Mouse (Mus musculus) stomach, postnatal 0 days (tissue): ENCODE results near the gene AI837181. TPM values are rescaled to one million over a fixed set of nuclear protein-coding genes. Genes with fewer than 3 reads are reported as not detected.

Source experiments
- ATAC-seq: fragments of 200-750 bp; cut with Nextera tagmentation; 2 replicates; pipeline ENCODE4 v1.8.0; 2017; ENCODE audit not compliant: low FRiP score, low TSS enrichment
- DNase-seq: peaks from one replicate; pipeline ENCODE4 v3.0.0-alpha.2; 2016; ENCODE audit warnings: low spot score
- H3K27ac ChIP-seq: fragments of 300-500 bp; sonication (generic); replicated peaks from 2 replicates; pipeline ENCODE4 v1.5.1; 2014; ENCODE audit warnings: mild to moderate bottlenecking, control low read depth
- H3K27me3 ChIP-seq: fragments of 300-500 bp; sonication (generic); 2 replicates; pipeline ENCODE4 v1.6.1; 2014; ENCODE audit warnings: low read length; ENCODE audit not compliant: control insufficient read depth, insufficient read depth
- H3K36me3 ChIP-seq: fragments of 300-500 bp; sonication (generic); 2 replicates; pipeline ENCODE4 v1.6.1; 2014; ENCODE audit warnings: low read length, mixed read lengths; ENCODE audit not compliant: control insufficient read depth, insufficient read depth
- H3K4me1 ChIP-seq: fragments of 300-500 bp; sonication (generic); replicated peaks from 2 replicates; pipeline ENCODE4 v1.6.1; 2014; ENCODE audit warnings: antibody characterized with exemption; ENCODE audit not compliant: control insufficient read depth, insufficient read depth
- H3K4me2 ChIP-seq: fragments of 300-500 bp; sonication (generic); replicated peaks from 2 replicates; pipeline ENCODE4 v1.6.1; 2014; ENCODE audit warnings: low read depth, mild to moderate bottlenecking, control low read depth, moderate library complexity
- H3K4me3 ChIP-seq: fragments of 300-500 bp; sonication (generic); 2 replicates; pipeline ENCODE4 v1.5.1; 2014; ENCODE audit warnings: low read depth, low read length, control low read depth
- H3K9ac ChIP-seq: fragments of 300-500 bp; sonication (generic); 2 replicates; pipeline ENCODE4 v1.6.1; 2014; ENCODE audit warnings: mild to moderate bottlenecking, low read length, control low read depth, mixed read lengths
- H3K9me3 ChIP-seq: fragments of 300-500 bp; sonication (generic); 2 replicates; pipeline ENCODE4 v1.6.1; 2016; ENCODE audit warnings: low read length; ENCODE audit not compliant: control insufficient read depth
- CTCF ChIP-seq: IDR thresholded peaks from 2 replicates; pipeline ENCODE4 v1.5.1; 2016; ENCODE audit warnings: antibody characterized with exemption, low read depth, mild to moderate bottlenecking, moderate library complexity
- EP300 ChIP-seq: optimal IDR thresholded peaks from 2 replicates; pipeline ENCODE3; 2016; ENCODE audit warnings: antibody characterized with exemption
- WGBS: fragments of 180-500 bp; shearing (Covaris S2); extraction: QIAGEN DNeasy Blood & Tissue Kit; methylation state at CpG from one replicate; pipeline ENCODE4 v1.1.7; 2014; 5-methylcytosine and 5-hydroxymethylcytosine counted together
- polyA plus RNA-seq: library from polyadenylated mRNA; unstranded; fragments of >200 nt; fragmentation: Nextera tagmentation; extraction: Ambion mirVana; gene quantifications from 2 replicates; pipeline ENCODE4 v1.2.1, GENCODE M21; 2015

The AI837181 gene
- polyA plus RNA-seq, 1 experiment from 2014 or later: 36.5 TPM

GRCm38 (mm10) chr19:5449673-5450072 lies 24.7 kb downstream of the AI837181 start:
- no peak overlapping the region for H3K27ac ChIP-seq

GRCm38 (mm10) chr19:5451766-5452165 lies 26.8 kb downstream of the AI837181 start:
- WGBS: 75% methylated on average over 6 of the region's 6 CpGs
- H3K27ac ChIP-seq: no peak overlapping the region
- H3K27me3 ChIP-seq: peaks cover 3% of the 10 kb centered on the region; the same call in 1 of the 2 replicates
- H3K36me3 ChIP-seq: peaks cover 5% of the 10 kb centered on the region
- TF ChIP-seq EP300 (no peak), CTCF (no peak)
- H3K9me3 ChIP-seq: no peaks in the 10 kb centered on the region
- H3K9ac ChIP-seq: no peak overlapping the region
- H3K4me1 ChIP-seq: peaks cover 2% of the 10 kb centered on the region; the same call in 1 of the 2 replicates
- DNase-seq (no peak), ATAC-seq (no peak)
- no peak overlapping the region for H3K4me2 ChIP-seq
- no peak overlapping the region for H3K4me3 ChIP-seq

More at GRCm38 (mm10) chr19:5449673-5450072, 24.7 kb downstream of the AI837181 start:
- 66% methylated on average over 3 of the region's 3 CpGs for WGBS
- Histone ChIP-seq H3K4me1 (no peaks in the 10 kb centered on the region), H3K9ac (no peak overlapping the region), H3K4me2 (no peak overlapping the region), H3K9me3 (no peaks in the 10 kb centered on the region), H3K27me3 (peaks cover 3% of the 10 kb centered on the region; the same call in 1 of the 2 replicates), H3K36me3 (peaks cover 5% of the 10 kb centered on the region), H3K4me3 (no peak overlapping the region)
- ATAC-seq: no peak
- no peak for DNase-seq
- TF ChIP-seq EP300 (no peak), CTCF (no peak)

- Histone ChIP-seq H3K27me3 (no peaks in the 10 kb centered on the region), H3K4me3 (peak overlapping the region; percentile 82), H3K9ac (peak overlapping the region; percentile 91; the same call in 1 of the 2 replicates), H3K36me3 (peaks cover 5% of the 10 kb centered on the region), H3K9me3 (no peaks in the 10 kb centered on the region), H3K4me2 (peak overlapping the region; percentile 91), H3K27ac (no peak overlapping the region), H3K4me1 (peaks cover 2% of the 10 kb centered on the region; the same call in 1 of the 2 replicates)
- no peak for ATAC-seq
- no peak for DNase-seq
- TF ChIP-seq EP300 (no peak), CTCF (no peak)
- 72% methylated on average over 12 of the region's 12 CpGs for WGBS
Measured at GRCm38 (mm10) chr19:5455037-5455436, 30.1 kb downstream of the AI837181 start.

- peaks cover 2% of the 10 kb centered on the region; the same call in 1 of the 2 replicates for H3K4me1 ChIP-seq
- no peaks in the 10 kb centered on the region for H3K27me3 ChIP-seq
- TF ChIP-seq EP300 (no peak), CTCF (no peak)
- peak overlapping the region; percentile 91 for H3K4me2 ChIP-seq
- DNase-seq (no peak), ATAC-seq (no peak)
- H3K27ac ChIP-seq: no peak overlapping the region; the same call in 1 of the 2 replicates
- WGBS: 47% methylated on average over 8 of the region's 8 CpGs
- H3K9ac ChIP-seq: peak overlapping the region; percentile 91
- H3K36me3 ChIP-seq: peaks cover 5% of the 10 kb centered on the region
- no peaks in the 10 kb centered on the region for H3K9me3 ChIP-seq
- H3K4me3 ChIP-seq: peak overlapping the region; percentile 82
Measured at GRCm38 (mm10) chr19:5455568-5455967, 30.6 kb downstream of the AI837181 start.

- DNase-seq: no peak
- H3K27me3 ChIP-seq: no peaks in the 10 kb centered on the region
- WGBS: 4% methylated on average over 25 of the region's 26 CpGs
- no peak for TF ChIP-seq CTCF
- TF ChIP-seq EP300: no peak
- peak; percentile 8 for ATAC-seq
- peaks cover 2% of the 10 kb centered on the region; the same call in 1 of the 2 replicates for H3K4me1 ChIP-seq
- H3K9me3 ChIP-seq: no peaks in the 10 kb centered on the region
- H3K9ac ChIP-seq: peak overlapping the region; percentile 91
- peak overlapping the region; percentile 98 for H3K27ac ChIP-seq
- peak overlapping the region; percentile 82 for H3K4me3 ChIP-seq
- H3K4me2 ChIP-seq: peak overlapping the region; percentile 91
- peaks cover 5% of the 10 kb centered on the region for H3K36me3 ChIP-seq
Measured at GRCm38 (mm10) chr19:5456241-5456921, 31.4 kb downstream of the AI837181 start.
